Mouse (Mus musculus) skeletal muscle tissue, postnatal 0 days (tissue): Measurements from ENCODE around the gene Ugcg. TPM values are rescaled to one million over a fixed set of nuclear protein-coding genes. Genes with fewer than 3 reads are reported as not detected.

Source experiments
- polyA plus RNA-seq: library from polyadenylated mRNA; unstranded; fragments of >200 nt; fragmentation: Nextera tagmentation; extraction: Ambion mirVana; gene quantifications from 2 replicates; pipeline ENCODE4 v1.2.1, GENCODE M21; 2015

The Ugcg gene
- polyA plus RNA-seq: 7.4 and 8.2 TPM in 2 replicates

DNA sequence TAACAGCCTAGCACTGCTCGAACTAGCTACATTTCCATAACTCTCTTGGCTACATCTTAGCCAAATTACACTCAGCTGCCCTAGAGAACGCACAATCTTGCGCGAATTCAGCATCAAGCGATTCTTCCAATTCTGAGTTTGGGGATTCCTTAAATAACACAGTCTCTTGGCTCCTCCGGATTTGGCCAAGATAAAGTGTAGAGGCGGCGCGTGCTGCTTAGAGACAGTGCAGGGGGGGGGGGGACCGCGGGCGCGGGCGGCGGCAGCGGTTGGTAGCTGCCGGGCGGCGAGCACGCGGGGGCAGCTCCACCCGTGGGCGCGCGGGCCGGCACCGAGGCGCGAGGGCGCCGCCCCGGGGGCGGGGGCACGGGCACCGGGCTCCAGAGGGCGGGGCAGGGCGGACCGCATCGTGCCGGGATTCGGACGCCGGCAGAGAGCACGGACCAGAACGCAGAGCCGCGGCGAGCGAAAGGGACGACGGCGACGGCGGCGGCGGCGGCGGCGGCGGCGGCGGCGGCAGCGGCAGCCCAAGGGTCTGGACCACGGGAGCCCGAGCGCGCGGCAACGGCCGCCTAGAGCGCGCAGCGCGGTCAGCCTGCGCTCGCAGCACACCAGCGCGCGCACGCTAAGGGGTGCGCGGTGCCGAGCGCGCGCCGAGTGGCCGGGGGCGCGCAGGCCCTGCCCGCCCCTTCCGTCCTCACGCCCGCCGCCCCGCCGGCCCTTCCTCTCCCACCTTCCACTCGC lies at the start of gene Ugcg:
Ugcg (plus strand) TSS at position 456 of the 744 bp plus-strand sequence.

Other genes with a start within 250 kb of the Ugcg start
- 0.05 and 0.07 TPM in 2 replicates for gene Zkscan16, start 245.6 kb upstream of the Ugcg start, polyA plus RNA-seq
- gene Ptgr1, start 202.1 kb upstream of the Ugcg start, polyA plus RNA-seq: 7.6 and 10.3 TPM in 2 replicates
- 11.2 and 12.9 TPM in 2 replicates for gene Dnajc25, start 194.2 kb upstream of the Ugcg start, polyA plus RNA-seq
- 20.0 and 21.2 TPM in 2 replicates for gene Gm20503, start 186.0 kb upstream of the Ugcg start, polyA plus RNA-seq
- 45.3 and 60.3 TPM in 2 replicates for gene Gng10, start 154.2 kb upstream of the Ugcg start, polyA plus RNA-seq
- gene AI481877, start 50.3 kb upstream of the Ugcg start, polyA plus RNA-seq: not detected in 2 replicates
- gene Susd1, start 249.4 kb downstream of the Ugcg start, polyA plus RNA-seq: 2.0 and 2.3 TPM in 2 replicates